Comparison of ENCODE assay signal across 11 mouse cellular contexts in genomic region chr12:17317970-17318369, GRCm38 (mm10). TPM values are rescaled to one million over a fixed set of nuclear protein-coding genes. Genes with fewer than 3 reads are reported as not detected.
"Had no signal": no experiment of that assay in that cellular context is flagged by ENCODE, and none has a peak within 500 bp of the region (broad histone marks: within the 10 kb centered on the region; RNA-seq: fewer than 3 reads in every experiment).

No protein-coding gene starts in this region.

- DNase-seq: kidney, adult 18-20 months; kidney, postnatal 14 days; midbrain, embryonic 14.5 days; right cerebral cortex, postnatal 4 days; spleen, adult 18-20 months; thymus, adult 2 months; thymus, postnatal 25 days had no signal

RNA-seq across cellular contexts. Expression of gene Atp6v1c2, which starts 11.2 kb away (rescaled TPM):
- total RNA-seq: megakaryocyte, adult 5-6 weeks; neutrophil, adult 5-6 weeks had no signal
- polyA plus RNA-seq: liver, embryonic 15.5 days; urinary bladder, adult 2 months had no signal
